Mouse (Mus musculus) testis, postnatal 10 days (tissue): ENCODE measurements around the gene Xylt1.

ENCODE experiments used
- DNase-seq: peaks from one replicate; pipeline ENCODE4 v3.0.0; 2021; ENCODE audit warnings: low spot score

Gene Xylt1

GRCm38 (mm10) chr7:117435091-117435490 is 54.3 kb downstream of the Xylt1 start:
- no peak for DNase-seq

DNA sequence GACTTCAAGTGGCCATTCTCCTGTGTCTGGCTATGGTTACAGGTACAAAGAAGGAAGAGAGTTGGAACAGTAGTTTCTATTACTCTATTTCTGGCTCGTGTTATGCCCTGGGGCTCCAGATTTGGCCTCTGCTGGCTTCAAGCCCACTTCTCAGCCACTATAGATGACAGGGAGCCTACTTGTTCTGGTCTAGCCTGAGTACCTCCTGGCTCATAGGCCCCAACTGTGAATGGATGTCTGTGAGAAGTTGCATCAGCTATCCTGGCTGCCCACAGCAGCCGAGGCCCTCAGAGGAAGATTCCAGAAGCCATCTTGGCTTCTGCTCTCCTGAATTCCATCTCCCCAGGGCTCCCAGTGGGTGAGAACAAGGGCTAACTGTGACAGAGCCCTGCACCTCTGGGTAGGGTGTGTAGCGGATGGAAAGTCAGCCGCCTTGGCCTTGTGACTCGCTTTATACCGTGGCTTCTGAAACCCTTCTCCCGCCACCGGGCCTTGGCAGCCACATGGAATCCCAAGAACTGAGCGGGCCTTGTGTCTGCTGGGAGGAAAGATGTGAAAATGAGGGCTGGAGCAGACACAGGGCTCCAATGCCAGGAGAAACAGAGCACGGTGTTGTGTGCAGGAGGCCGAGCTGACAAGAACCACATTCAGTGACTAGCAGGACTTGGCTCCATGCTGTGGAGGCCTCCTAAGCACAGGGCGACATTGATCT is 55.1 kb downstream of the Xylt1 start:
- no peak for DNase-seq

DNA sequence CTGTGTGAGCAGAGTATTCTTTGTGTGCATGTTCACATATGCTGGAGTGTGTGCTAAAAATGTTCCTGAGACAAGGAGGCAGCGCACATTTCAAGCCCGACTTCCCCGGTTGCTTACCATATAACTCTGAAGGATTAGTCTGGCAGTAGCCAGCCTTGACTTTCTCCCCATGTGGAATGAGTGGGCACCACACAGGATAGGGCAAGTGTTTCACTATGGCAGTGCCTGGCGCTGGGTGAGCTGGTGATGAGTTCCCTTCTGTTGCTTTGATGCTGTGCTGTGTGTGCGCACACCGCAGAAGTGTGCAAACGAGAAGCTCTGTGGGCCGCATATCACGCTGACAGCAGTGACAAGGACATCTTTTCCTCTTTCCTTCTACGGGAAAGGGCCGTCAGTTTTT is 56.1 kb downstream of the Xylt1 start:
- DNase-seq, result no peak

DNA sequence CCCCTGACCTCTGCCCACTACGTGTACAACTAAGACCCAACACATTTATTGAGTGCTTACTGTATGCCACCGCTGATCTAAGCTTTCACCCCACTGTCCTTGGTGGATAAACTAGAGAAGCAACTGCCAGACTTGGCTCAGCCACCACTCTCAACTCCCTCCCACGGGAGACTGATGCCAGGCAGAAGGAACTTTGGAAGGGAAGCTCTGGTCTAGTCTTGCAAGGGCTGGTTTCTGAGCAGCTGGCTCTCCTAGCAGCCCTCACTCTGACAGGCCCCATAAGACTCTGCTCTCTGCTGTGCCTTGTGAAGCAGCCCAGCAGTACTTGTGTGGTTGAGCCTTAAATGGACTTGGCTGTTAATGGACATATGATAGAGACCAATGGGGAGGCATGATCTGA is 60.2 kb downstream of the Xylt1 start:
- DNase-seq, result no peak

DNA sequence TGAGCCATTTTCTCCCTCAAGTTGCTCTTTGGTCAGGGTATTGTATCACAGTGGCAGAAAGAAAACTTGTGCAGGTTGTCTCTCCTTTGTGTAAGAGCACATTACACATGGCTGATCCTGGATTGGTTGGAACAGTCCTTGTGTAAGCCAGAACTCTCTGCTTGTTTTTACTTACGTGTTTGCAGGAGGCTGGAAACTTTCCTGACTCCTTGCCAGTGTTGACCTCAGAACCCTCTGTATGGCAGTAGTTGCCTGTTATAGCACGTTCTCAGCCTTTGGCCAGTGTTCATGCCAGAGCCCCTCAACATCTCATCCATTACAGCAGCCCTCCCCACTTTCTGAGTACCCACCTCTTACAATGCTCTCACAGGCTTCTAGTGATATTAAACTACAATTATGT is 61.9 kb downstream of the Xylt1 start:
- no peak for DNase-seq

GRCm38 (mm10) chr7:117443215-117443614 is 62.4 kb downstream of the Xylt1 start:
- no peak for DNase-seq

GRCm38 (mm10) chr7:117445471-117445870 is 64.7 kb downstream of the Xylt1 start:
- no peak for DNase-seq

DNA sequence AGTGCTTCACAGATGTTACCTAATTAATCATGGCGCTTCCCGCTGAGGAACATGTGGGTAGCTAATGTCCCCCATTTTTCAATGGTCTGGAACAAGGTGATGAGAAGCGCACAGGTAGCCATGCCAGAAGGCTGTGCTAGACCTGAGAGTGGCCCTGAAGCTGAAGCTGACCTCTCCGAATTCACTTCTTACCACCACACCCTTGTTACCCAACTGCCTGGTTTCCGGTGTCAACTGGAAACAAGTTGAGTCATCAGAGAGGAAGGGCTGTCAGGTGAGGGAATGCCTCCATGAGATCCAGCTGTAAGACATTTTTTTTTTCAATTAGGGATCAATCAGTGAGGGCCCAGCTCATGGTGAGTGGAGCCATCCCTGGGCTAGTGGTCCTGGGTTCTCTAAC is 68.8 kb downstream of the Xylt1 start:
- no peak for DNase-seq

DNA sequence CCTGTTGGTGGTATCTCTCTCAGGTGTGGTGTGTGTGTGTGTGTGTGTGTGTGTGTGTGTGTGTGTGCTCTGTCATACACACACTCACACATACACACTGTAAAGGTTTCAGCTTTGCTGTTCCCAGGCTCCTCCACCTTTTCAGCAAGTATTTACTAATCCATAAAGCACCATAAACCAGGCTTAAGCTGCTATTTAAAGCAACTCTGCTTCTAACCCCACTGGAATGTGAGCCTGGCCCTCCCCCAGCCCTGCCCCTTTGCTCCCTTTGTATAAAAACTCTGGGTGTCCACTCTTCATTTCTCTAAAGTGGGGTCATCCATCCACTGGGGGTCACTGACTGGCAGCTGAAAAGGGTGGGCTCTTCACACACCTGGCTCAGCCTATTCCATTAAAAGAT is 70.4 kb downstream of the Xylt1 start:
- DNase-seq, result no peak

DNA sequence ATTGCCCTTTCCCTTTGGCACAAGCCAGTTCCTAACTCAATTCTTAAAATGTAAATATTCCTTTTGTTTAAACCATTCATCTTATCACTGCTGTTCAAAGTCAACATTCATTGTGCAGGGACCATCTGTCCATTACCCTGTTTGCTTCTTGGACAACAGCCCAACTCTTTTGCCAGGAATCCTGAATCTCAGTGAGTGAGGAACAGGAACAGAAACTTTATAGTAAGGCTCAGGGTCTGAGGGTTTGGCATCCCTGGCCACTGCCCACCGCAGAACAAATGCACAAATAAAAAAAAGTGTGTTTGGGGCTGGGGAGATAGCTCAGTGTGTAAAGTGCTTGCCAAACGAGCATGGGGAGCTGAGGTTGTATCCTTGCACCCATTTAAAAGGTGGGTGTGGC is 71.5 kb downstream of the Xylt1 start:
- DNase-seq, result no peak

GRCm38 (mm10) chr7:117454789-117455548 is 74.2 kb downstream of the Xylt1 start:
- DNase-seq, result no peak

- no peak for DNase-seq
Measured at GRCm38 (mm10) chr7:117462196-117462935, 81.6 kb downstream of the Xylt1 start.

GRCm38 (mm10) chr7:117464956-117465355 is 84.2 kb downstream of the Xylt1 start:
- DNase-seq, result no peak

DNA sequence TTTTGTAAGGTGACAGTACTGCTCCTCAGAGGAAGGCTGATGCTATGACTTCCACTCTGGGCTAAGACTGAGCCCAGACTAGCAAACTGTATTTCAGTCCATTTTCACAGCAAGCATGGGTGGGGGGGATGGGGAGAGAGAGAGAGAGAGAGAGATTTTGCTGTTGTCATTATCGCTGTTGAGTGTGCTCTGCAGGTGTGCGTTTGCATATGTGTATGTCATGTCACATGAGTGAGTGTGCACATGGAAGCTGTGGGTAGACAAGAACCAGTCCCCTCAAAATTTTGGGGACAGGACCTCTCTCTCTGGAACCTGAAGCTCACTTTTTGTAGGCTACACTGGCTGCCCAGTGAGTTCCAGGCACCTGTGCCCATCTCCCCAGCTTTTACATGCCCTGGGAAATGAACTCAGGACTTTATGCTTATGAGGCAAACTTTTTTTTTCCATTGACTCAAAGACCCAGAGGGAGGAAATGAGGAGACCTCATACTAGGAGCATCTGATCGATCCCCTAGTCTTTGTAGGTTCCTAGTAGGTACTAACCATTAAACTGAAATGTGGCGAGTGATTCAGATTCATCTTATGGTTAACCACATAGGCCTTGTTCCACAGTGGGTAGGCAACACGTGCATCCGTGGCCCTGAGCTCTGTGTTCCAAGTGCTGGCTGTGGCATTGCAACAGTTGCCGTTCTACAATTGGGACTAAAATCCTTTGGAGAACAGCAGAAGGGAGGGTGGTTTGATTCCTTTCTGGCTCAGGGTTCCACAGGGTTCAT is 85.4 kb downstream of the Xylt1 start:
- no peak for DNase-seq

GRCm38 (mm10) chr7:117470243-117470802 is 89.5 kb downstream of the Xylt1 start:
- no peak for DNase-seq

DNA sequence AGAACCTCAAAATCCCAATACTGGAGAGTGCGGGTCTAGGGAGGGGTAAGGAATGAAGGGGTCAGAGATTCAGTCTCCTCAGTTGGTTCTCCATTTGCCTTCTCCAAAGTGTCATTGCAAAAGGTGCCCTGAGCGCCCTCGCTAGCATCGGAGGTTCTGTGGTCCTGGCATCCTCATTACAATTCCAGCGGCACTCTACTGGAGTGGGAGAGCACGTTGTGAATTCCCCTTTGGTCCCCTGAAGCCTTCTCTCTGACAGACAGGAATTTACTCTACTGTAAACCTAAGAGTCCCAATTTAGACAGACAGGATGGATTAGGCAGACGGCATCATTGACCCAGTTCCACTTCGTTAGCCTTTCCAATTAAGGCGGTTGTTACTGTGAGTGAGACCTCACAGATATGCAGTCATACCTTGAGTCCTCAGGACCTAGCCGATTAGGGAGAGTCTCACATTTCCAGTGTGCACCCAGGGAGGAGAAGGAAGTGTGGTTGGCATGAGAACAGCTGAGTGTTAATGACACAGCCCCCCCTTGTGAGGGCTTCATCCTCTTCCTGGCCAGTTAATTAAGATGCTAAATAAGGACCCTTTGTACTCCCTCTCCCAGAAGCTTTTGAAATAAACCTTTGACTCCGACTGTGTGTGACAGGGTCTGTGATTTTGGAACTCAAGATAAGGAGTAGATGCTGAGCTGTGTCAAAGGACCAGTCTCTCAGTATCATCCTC is 91.4 kb downstream of the Xylt1 start:
- DNase-seq, result no peak

- peak; percentile 48 for DNase-seq
Measured at GRCm38 (mm10) chr7:117472781-117473743, 92.3 kb downstream of the Xylt1 start.

DNA sequence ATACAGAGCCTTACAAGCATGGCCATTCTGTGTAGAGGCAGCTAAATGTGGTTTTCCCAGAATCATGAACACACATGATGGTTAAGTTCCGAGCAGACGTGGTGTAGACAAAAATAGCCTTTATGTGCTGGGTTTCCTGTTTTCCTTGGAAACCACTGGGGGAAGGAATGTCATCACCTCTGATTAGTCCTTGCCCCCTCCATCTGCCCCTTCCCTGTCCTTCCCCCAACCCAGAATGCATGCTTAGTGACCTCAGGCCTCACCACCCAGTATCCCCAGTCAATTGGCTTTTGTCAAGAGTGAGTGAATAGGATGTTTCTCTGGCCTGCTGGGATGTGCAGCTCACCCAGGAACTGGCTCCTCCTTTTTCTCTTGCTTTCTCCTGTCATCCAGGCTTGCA is 93.5 kb downstream of the Xylt1 start:
- DNase-seq, result no peak

GRCm38 (mm10) chr7:117475106-117475505 is 94.3 kb downstream of the Xylt1 start:
- DNase-seq, result no peak

- no peak for DNase-seq
Measured at GRCm38 (mm10) chr7:117478937-117479336, 98.2 kb downstream of the Xylt1 start.
